Mouse (Mus musculus) embryonic fibroblast, embryonic 13.5 days (primary cell): ENCODE measurements around the gene Znrf4.

Experiments used
- CTCF ChIP-seq: IDR thresholded peaks from 2 replicates; pipeline ENCODE4 v1.5.1; 2011; ENCODE audit warnings: mild to moderate bottlenecking, control low read depth, low read length, moderate library complexity, borderline replicate concordance; ENCODE audit not compliant: insufficient read depth
- POLR2A ChIP-seq: IDR thresholded peaks from 2 replicates; pipeline ENCODE4 v1.6.1; 2011; ENCODE audit warnings: low read depth, mild to moderate bottlenecking, control low read depth, low read length, moderate library complexity

- TF ChIP-seq CTCF (no peak), POLR2A (no peak)
Measured at GRCm38 (mm10) chr17:56502526-56502925, 9.7 kb downstream of the Znrf4 start.
